Mouse (Mus musculus) E14TG2a.4 (cell line): ENCODE results near the gene Msrb3.

Experiments used
- H3K27me3 ChIP-seq: 2 replicates; pipeline ENCODE4 v1.6.1; 2014; ENCODE audit warnings: low read length, control low read depth; ENCODE audit not compliant: insufficient read depth
- H3K36me3 ChIP-seq: 2 replicates; pipeline ENCODE4 v1.6.1; 2014; ENCODE audit warnings: low read length, control low read depth; ENCODE audit not compliant: insufficient read depth
- H3K4me1 ChIP-seq: replicated peaks from 2 replicates; pipeline ENCODE4 v1.6.1; 2014; ENCODE audit warnings: low read depth, low read length, control low read depth
- H3K4me3 ChIP-seq: replicated peaks from 2 replicates; pipeline ENCODE4 v1.5.1; 2014; ENCODE audit warnings: mild to moderate bottlenecking, low read length
- H3K9me3 ChIP-seq: 2 replicates; pipeline ENCODE4 v1.6.1; 2014; ENCODE audit warnings: low read length, control low read depth
- CTCF ChIP-seq: conservative IDR thresholded peaks from 2 replicates; pipeline ENCODE4 v1.5.1; 2014; ENCODE audit warnings: low read length
- NANOG ChIP-seq: IDR thresholded peaks from 2 replicates; pipeline ENCODE4 v1.6.1; 2014; ENCODE audit warnings: borderline replicate concordance, low read length, mixed read lengths
- POU5F1 ChIP-seq: IDR thresholded peaks from 2 replicates; pipeline ENCODE4 v1.6.1; 2014; ENCODE audit warnings: low read length, borderline replicate concordance

Gene Msrb3

DNA sequence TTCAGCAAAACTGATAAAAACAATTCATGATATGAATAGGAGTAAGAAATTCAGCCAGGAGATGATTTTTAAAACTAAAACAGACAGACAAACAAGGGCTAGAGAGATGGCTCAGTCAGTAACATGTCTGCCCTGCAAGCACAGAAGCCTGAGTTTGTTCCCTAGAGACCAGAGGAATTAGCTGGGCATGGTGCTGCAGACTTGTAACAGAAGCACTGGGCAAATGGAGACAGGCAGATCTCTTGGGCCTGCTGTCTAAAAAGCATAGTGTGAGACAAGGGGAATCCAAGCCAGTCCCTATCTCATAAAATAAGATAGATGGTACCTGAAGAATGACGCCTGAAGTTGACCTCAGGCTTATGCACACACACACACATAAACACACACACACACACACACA is 64.4 kb downstream of the Msrb3 start:
- H3K27me3 ChIP-seq = no peaks in the 10 kb centered on the region
- H3K4me3 ChIP-seq = no peak overlapping the region
- no peak for TF ChIP-seq POU5F1
- TF ChIP-seq NANOG = no peak
- TF ChIP-seq CTCF = no peak
- no peaks in the 10 kb centered on the region for H3K4me1 ChIP-seq
- no peaks in the 10 kb centered on the region for H3K9me3 ChIP-seq
- H3K36me3 ChIP-seq = no peaks in the 10 kb centered on the region

DNA sequence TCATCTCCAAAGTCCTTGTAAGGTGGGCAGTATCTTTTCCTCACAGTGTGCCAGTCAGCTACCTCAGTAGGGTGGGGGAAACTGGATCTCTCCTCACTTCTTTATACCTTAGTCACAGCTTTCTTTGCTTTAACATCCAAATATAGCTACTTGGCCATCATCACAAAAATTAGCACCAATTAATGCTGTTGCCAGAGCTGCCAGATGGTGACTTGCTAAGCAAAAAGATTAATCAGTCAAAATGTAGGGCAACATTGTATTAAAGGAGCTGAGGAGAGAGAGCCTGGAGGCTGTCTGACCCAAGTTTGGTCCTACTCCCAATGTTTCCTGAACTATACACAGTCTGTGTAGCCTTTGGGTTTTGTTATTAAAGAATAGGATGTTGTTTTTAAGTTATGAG is 65.1 kb downstream of the Msrb3 start:
- Histone ChIP-seq H3K4me1 (no peaks in the 10 kb centered on the region), H3K9me3 (no peaks in the 10 kb centered on the region)
- TF ChIP-seq NANOG (no peak), POU5F1 (no peak), CTCF (no peak)

DNA sequence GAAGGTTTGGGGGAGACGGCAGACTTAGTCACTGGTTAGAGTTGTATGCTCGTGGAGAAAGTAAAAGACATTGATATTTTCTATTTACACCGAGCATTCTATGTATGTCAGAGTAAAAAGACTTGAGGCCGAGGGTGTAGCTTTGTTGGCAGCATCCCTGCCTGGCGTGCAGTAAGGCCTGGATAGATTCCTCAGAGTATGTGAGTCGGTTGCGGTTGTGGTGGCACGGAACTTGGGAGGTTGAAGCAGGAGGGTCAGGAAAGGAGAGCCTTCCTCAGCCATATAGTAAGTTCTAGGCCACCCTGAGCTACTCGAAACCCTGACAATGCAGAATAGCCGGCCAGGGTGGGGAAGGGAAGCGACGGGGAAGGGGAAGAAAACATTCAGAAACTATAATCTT is 71.1 kb downstream of the Msrb3 start:
- no peaks in the 10 kb centered on the region for H3K9me3 ChIP-seq
- H3K36me3 ChIP-seq = no peaks in the 10 kb centered on the region
- peaks cover 15% of the 10 kb centered on the region for H3K27me3 ChIP-seq
- peaks cover 24% of the 10 kb centered on the region for H3K4me1 ChIP-seq
- TF ChIP-seq POU5F1 (no peak), NANOG (no peak), CTCF (no peak)
- no peak overlapping the region for H3K4me3 ChIP-seq

More for the DNA sequence above, 65.1 kb downstream of the Msrb3 start:
- Histone ChIP-seq H3K27me3 (no peaks in the 10 kb centered on the region), H3K36me3 (no peaks in the 10 kb centered on the region), H3K4me3 (no peak overlapping the region)

DNA sequence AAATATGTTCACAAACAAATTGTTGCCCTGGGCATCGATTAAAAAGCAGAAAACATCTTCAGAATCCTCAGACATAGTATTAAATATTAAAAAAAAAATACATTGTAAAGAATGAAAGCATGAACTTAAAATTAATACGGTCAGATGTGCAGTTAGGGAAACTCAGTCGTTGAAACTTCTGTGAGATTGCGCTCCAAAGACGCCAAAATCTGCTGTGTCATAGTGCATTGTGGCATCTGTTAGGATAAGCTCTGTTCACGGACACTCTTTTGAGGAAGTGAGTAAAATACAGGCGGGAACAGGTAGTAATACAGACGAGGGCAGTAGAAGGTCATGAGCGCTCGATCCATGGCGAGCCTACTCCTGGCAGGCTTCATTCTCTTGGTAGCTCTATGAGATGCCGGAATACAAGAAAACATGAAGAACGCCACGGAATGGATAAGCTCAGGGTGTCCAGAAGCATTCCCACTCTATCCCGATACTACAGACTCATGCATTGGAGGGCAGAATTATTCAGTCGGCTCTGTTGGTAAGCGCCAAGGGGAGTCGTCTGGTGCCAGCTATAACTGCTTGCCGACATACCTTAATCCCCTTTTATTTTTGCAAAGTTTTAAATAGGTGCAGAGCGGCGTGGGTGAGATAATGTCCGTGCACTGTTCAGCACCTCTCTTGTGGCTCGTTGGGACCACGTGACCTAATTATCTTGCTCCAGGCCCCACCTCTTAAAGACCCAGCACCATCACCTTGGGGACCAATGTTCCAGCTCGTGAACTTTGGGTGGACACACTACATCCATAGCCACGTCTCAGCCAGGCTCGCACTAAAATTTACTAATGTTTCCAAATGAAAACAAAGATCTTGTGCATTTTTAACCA is 71.9 kb downstream of the Msrb3 start:
- Histone ChIP-seq H3K4me3 (peak overlapping the region; percentile 58), H3K36me3 (no peaks in the 10 kb centered on the region), H3K9me3 (no peaks in the 10 kb centered on the region), H3K27me3 (peaks cover 15% of the 10 kb centered on the region), H3K4me1 (peaks cover 26% of the 10 kb centered on the region)
- TF ChIP-seq CTCF = no peak
- no peak for TF ChIP-seq NANOG
- TF ChIP-seq POU5F1 = no peak

DNA sequence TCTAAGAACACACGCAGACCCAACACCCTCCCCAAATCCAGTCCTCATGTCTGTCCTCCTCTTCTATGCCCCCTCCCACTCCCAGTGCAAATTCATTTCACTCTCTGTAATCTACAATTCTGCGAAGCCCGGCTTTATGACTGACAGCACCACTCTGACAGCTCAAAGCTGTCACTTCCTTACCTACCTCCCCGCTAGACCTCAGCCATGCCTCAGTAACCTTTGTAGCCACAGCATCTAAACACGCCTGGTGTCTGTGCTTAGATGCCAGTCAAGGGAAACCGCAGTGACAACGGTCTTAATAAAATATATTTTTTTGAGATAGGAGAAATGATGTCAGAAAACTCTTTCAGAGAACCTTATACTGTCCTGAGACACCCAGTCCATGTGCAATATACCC is 72.5 kb downstream of the Msrb3 start:
- H3K36me3 ChIP-seq = no peaks in the 10 kb centered on the region
- no peak overlapping the region for H3K4me3 ChIP-seq
- TF ChIP-seq NANOG = no peak
- no peak for TF ChIP-seq POU5F1
- TF ChIP-seq CTCF = no peak
- H3K27me3 ChIP-seq = peaks cover 15% of the 10 kb centered on the region
- H3K9me3 ChIP-seq = no peaks in the 10 kb centered on the region
- H3K4me1 ChIP-seq = peaks cover 32% of the 10 kb centered on the region

DNA sequence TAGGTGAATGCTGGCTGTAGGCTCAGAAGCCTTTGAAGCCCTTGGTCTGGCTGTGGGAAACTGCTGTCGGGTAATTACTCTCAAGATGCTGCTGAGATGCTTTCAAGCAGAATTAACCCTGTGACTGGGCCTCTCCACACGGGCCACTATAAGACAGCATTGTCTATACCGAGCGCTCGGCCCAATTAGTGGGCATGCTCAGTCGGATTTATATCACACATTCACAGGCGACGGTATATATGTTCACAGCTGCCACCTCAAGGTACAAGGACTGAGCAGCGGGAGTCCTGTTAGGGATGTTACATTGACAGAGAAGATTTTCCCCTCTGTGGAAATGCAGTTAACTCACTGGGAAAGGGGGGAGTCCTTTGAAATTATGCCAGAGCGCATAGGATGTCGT is 73.3 kb downstream of the Msrb3 start:
- TF ChIP-seq POU5F1 = no peak
- TF ChIP-seq CTCF = no peak
- no peak for TF ChIP-seq NANOG
- peaks cover 32% of the 10 kb centered on the region for H3K4me1 ChIP-seq
- H3K27me3 ChIP-seq = peaks cover 18% of the 10 kb centered on the region
- H3K4me3 ChIP-seq = no peak overlapping the region
- H3K9me3 ChIP-seq = no peaks in the 10 kb centered on the region
- no peaks in the 10 kb centered on the region for H3K36me3 ChIP-seq

DNA sequence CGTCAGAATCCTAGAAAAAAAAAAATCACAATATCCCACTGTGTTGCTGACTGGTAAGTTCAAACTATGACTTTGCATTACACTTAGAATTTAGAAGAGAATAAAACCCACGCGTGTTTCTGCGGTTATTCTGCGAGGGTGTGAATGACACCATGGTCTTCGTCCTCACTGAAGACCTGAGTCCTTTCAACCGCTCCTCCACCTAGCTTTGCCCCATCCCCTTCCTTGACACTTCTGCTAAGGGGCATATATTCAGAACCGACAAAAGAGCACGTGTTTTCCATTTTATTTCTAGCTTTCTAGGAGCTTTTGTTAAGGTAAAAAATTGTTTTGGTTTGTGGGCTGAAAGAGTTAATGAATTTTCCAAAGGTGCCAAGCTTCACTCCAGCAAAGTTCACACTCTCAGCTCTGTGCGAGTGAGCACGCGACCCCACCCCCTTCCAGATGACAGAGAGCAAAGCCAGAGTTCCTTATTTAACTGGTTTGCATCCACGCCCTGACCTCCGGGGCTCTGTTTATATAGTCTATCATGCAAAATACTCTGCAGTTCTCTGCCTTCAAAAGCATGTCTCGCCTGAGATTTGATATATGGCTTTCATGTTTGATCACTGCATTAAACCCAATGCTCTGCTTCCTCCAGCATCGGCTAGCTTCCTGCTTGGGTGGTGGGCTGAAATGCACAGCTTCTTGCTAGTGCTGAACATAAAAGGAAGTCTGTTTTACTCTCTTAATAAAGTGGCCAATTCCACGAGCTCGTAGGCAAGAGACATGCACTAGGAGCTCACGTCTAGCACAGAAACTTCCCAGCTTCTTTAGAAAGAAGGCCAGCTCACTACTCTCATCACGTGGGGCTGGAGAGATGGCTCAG is 77.2 kb downstream of the Msrb3 start:
- Histone ChIP-seq H3K27me3 (peaks cover 12% of the 10 kb centered on the region), H3K4me1 (peaks cover 27% of the 10 kb centered on the region), H3K4me3 (no peak overlapping the region), H3K9me3 (no peaks in the 10 kb centered on the region), H3K36me3 (no peaks in the 10 kb centered on the region)
- TF ChIP-seq POU5F1 (no peak), CTCF (no peak), NANOG (no peak)

DNA sequence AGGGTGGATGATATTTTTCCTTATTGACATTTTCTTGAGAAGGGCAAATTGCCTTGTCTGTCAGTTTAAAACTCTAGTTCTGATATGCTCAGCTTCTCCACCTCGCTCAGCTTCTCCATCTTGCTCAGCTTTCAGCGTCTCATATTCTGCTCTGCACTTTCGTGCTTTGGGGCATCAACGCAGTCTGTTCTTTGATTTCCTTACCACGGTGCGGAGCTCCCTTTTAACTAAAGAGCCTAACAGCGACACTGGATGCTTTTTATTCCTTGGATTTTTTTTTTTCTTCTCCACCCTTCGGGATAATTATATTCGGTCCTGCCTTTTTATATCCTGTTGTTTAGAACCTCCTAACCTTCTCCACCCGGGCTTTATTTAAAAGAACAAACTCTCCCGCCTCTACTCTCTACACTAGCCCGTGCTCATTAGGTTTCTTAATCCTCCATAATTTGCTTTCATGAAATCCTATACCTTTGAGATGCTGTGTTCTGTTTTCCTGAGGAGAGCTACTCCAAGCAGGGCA is 78.1 kb downstream of the Msrb3 start:
- peaks cover 21% of the 10 kb centered on the region for H3K4me1 ChIP-seq
- peaks cover 8% of the 10 kb centered on the region for H3K27me3 ChIP-seq
- no peak for TF ChIP-seq CTCF
- no peak for TF ChIP-seq NANOG
- TF ChIP-seq POU5F1 = no peak
- no peaks in the 10 kb centered on the region for H3K9me3 ChIP-seq
- H3K36me3 ChIP-seq = no peaks in the 10 kb centered on the region
- no peak overlapping the region for H3K4me3 ChIP-seq

DNA sequence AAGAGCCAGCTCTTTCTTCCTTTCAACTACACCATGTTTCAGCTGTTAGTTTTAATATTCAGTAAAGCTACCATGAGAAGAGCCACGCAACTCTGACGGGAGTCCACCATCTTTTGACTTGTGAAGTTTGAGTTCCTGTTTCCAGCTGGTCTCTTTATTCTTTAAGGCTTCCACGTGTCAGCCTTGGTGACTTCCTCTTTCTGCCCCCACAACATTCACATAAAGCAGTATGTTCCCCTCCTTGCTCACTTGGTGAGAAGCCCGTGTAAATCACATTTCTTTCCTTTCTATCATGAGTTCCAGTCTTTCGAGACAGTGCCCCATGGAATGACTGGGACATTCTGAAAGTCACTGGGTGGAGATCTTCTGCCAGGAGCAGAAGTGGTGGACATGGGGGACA is 83.6 kb downstream of the Msrb3 start:
- Histone ChIP-seq H3K27me3 (peaks cover 11% of the 10 kb centered on the region), H3K4me1 (0 out of 2 replicates have a peak, but pooled peaks cover 6% of the 10 kb centered on the region), H3K36me3 (no peaks in the 10 kb centered on the region), H3K4me3 (no peak overlapping the region), H3K9me3 (no peaks in the 10 kb centered on the region)
- no peak for TF ChIP-seq CTCF
- TF ChIP-seq POU5F1 = no peak
